Mouse (Mus musculus) E14TG2a.4 (cell line): ENCODE results near the gene Atp2c2.

Source experiments
- CTCF ChIP-seq: conservative IDR thresholded peaks from 2 replicates; pipeline ENCODE4 v1.5.1; 2014; ENCODE audit warnings: low read length
- NANOG ChIP-seq: IDR thresholded peaks from 2 replicates; pipeline ENCODE4 v1.6.1; 2014; ENCODE audit warnings: borderline replicate concordance, low read length, mixed read lengths

GRCm38 (mm10) chr8:119795651-119796050 is 95.8 kb downstream of the Atp2c2 start:
- TF ChIP-seq CTCF = no peak
- no peak for TF ChIP-seq NANOG
